Mouse (Mus musculus): ENCODE measurements at regions not wholly inside any gene's neighbourhood (a gene's known extent, or its start where the extent isn't known, plus 50 kb on each side); places are given as distances from the start of the nearest gene placed in this dataset.

- Histone ChIP-seq H3K4me1 (replicated peaks) (no peaks in the 10 kb centered on the region), H3K27ac (no peak overlapping the region), H3K4me2 (no peak overlapping the region), H3K9me3 (replicated peaks) (peaks cover 64% of the 10 kb centered on the region), H3K27me3 (peaks cover 15% of the 10 kb centered on the region), H3K4me3 (replicated peaks) (no peak overlapping the region), H3K36me3 (peaks cover 33% of the 10 kb centered on the region), H3K9ac (no peak overlapping the region)
- ATAC-seq (ENCODE audit: low read depth) (peak; percentile 44), DNase-seq (no peak)
- 61% methylated on average over 32 of the region's 32 CpGs for whole genome bisulfite sequencing (ENCODE audit: insufficient replicate concordance)
Measured at GRCm38 (mm10) chr12:20232746-20233453, 278.6 kb downstream of the Gm21863 start.

DNA sequence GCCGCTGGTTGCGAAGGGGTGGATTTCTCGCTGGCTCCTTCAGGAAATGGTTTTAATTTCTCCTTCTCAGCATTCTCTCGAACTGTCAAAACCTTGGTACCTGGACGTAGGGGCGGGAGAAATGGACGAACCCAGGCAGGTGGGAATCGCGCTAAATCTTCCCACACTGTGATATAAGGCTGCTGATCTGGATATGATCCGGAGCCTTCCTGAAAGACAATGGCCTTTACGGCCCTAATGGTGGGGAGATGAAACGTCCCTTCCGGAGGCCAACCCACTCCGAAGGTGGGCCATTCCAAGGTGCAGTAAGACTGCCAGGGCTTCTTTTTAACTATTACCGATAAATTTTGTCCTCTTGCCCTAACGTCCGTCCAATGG lies 279.1 kb downstream of the Gm21863 start:
- no peak overlapping the region for H3K4me3 ChIP-seq (replicated peaks)
- no peak overlapping the region for H3K9ac ChIP-seq
- peaks cover 58% of the 10 kb centered on the region for H3K9me3 ChIP-seq (replicated peaks)

DNA sequence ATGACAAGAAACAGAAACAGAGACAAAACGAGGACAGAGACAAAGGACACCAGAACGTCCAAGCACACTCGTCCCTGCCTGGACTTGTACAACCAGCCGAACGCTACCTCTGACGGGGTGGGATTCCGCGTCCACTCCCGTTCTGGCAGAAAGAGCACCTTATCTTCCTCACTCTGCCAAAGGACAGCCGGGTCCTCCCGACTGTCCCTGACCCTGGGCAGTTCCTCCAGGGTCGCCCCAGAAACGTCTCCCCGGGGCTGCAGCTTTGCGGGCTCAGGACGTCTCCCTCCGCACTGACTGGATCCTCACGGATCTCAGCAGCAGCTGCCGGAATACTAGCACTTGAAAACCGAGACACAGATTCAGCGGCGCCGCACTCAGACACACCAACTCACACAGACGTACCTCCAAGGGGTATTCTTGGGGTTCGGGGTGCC lies 279.6 kb downstream of the Gm21863 start:
- H3K4me3 ChIP-seq (replicated peaks), result no peak overlapping the region
- DNase-seq, result no peak
- no peak overlapping the region for H3K4me2 ChIP-seq
- peaks cover 54% of the 10 kb centered on the region for H3K9me3 ChIP-seq (replicated peaks)
- no peak overlapping the region for H3K9ac ChIP-seq
- peaks cover 33% of the 10 kb centered on the region for H3K36me3 ChIP-seq
- peak; percentile 51; the same call in 1 of the 2 replicates for ATAC-seq (ENCODE audit: low read depth)
- H3K27ac ChIP-seq, result no peak overlapping the region
- no peaks in the 10 kb centered on the region for H3K4me1 ChIP-seq (replicated peaks)
- peaks cover 15% of the 10 kb centered on the region for H3K27me3 ChIP-seq
- WGBS (ENCODE audit: insufficient replicate concordance), result 65% methylated on average over 25 of the region's 25 CpGs

More for the DNA sequence above, 279.1 kb downstream of the Gm21863 start:
- Histone ChIP-seq H3K27me3 (peaks cover 15% of the 10 kb centered on the region), H3K4me1 (replicated peaks) (no peaks in the 10 kb centered on the region), H3K4me2 (no peak overlapping the region), H3K27ac (no peak overlapping the region), H3K36me3 (peaks cover 33% of the 10 kb centered on the region)
- ATAC-seq (ENCODE audit: low read depth) (peak; percentile 29), DNase-seq (no peak)
- WGBS (ENCODE audit: insufficient replicate concordance), result 63% methylated on average over 17 of the region's 17 CpGs

All from liver, embryonic 13.5 days (tissue).